Mouse (Mus musculus): ENCODE measurements around the gene Atp6v0e2. TPM values are rescaled to one million over a fixed set of nuclear protein-coding genes. Genes with fewer than 3 reads are reported as not detected.

Atp6v0e2 gene
- total RNA-seq (2014; fragmentation: Nextera tagmentation) (not detected in 2 replicates), total RNA-seq (2017) (not detected in 2 replicates)

DNA sequence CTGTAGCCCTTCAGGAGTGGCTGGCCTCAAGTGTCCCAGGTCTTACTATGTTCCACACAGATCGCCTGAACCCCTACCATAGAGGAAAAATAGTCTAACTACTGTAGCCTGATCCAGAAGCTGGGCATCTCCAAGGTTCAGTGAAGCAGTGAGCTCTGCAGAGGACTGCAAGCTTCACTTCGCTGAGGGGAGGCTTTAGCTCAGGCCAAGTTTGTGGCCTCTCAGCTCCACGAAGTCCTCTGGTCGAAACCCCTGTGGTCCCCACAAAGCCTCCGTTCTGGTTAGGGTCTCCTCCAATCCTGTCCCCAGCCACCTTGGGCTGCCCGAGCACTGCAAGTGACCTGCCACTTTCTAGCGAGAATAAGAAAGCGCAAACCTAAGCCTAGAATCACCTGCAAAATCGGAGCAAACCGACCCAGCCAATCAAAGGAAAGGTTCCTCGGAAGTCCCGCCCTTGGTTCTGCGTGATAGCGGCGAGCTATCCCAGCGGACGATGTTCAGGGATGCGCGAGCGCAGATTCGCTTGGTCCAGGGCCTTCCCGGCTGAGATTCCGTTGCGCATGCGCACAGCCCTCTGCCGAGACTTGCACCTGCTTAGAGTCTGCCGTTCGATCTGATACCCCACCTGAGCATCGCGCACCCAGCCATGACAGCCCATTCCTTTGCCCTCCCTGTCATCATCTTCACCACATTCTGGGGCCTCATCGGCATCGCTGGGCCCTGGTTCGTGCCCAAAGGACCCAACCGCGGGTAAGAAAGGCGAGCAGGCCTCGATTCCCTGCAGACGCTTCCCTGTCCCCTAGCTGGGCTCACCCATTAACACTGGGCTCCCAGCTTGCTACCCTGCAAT is at the start of gene Atp6v0e2:
Atp6v0e2 (plus strand) TSS at position 511 of the 850 bp plus-strand sequence.
- ATAC-seq (replicated peaks; ENCODE audit: poor library complexity, severe bottlenecking) = no peak

DNA sequence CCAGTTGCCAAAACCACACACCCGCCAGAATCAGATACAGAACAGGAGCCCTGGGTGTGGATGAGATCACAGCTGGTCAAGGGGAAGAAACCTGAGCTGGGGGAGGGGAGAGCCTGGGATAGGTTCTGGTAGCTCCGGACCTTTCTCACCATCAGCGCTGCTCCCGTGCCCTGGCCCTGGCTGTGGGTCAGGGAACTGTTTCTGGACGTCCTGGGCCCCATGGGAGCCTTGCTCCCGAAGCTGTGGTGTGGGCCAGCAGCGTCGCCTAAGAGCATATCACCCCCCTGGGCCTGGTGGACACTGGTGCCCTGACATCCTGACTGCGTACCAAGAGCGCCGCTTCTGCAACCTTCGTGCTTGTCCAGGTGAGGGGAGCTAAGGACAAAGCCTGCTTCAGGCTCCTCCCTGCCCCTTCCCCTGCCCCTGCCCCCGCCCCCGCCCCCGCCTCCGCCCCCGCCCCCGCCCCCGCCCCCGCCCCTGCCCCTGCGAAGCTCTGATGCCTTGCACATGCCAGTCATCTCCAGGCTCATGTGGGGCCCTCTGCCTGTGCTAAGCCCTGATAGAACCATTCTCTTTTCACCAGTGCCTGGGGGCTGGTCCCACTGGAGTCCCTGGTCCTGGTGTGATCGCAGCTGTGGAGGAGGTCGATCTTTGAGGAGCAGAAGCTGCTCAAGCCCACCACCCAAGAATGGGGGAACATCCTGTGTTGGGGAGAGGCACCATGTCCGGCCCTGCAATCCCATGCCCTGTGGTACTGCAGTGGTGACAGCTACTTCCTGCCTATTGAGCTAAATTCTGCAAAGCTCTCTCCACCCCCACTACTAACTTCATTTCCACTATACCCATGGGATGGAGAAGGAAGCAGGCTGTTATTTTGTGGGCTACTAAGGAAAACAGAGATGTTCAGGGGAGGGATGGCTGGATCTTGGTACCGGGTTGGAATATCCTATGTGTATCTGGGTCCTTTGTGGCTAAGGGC is 49.4 kb upstream of the Atp6v0e2 start:
- no peak for ATAC-seq (replicated peaks; ENCODE audit: poor library complexity, severe bottlenecking)

DNA sequence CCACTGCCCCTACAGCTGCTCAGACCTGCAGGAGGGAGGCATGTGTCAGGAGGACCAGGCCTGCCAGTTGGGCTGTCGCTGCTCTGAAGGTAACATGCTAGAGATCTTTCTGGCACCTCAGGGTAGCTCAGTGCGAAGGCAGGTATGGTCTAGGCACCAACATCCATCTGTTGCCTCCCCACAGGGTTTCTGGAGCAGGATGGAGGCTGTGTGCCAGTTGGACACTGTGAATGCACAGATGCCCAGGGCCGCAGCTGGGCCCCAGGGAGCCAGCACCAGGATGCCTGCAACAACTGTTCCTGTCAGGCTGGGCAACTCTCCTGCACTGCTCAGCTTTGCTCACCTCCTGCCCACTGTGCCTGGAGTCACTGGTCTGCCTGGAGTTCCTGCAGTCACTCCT is 47.7 kb upstream of the Atp6v0e2 start:
- no peak for ATAC-seq (replicated peaks; ENCODE audit: poor library complexity, severe bottlenecking)

DNA sequence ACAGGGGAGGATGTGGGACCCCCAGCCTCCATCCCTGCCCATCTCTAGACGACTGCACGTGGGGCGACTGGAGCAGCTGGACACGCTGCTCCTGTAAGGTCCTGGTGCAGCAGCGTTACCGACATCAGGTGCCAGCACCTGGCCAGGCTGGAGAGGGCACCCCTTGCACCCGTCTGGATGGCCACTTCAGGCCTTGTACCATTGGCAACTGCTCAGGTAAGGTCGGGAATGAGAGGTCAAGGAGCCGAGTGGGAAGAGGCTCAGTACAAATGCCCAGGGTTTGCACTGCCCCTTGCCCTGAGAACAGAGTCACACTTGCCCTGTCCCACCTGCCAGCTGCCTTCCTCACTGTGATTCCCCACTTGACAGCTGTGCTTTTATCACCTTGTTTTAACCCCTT is 46.1 kb upstream of the Atp6v0e2 start:
- ATAC-seq (replicated peaks; ENCODE audit: poor library complexity, severe bottlenecking) = no peak

DNA sequence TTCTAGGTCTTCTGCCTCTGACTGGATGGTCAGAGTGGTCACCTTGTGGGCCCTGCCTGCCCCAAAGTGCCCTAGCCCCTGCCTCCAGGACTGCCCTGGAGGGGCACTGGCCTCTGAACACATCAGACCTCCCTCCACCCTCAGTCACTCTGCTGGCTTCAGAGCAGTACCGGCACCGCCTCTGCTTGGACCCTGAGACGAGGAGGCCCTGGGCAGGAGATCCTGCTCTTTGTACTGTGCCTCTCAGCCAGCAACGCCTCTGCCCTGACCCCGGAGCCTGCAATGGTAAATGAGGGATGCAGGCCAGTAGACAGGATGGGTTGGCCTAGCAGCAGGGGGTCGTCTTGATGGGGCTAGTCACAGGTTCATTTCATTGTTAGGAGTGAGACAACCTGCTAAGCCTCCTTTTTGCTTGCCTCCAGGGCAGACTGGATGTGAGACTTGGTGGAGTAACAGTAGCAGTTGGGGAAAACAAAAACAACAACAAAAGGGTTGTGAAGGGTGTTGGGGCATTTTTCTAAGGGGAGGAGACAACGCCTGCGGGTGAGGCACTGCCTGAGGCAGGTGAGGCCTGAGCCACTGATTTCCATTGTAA is 44.2 kb upstream of the Atp6v0e2 start:
- no peak for ATAC-seq (replicated peaks; ENCODE audit: poor library complexity, severe bottlenecking)

DNA sequence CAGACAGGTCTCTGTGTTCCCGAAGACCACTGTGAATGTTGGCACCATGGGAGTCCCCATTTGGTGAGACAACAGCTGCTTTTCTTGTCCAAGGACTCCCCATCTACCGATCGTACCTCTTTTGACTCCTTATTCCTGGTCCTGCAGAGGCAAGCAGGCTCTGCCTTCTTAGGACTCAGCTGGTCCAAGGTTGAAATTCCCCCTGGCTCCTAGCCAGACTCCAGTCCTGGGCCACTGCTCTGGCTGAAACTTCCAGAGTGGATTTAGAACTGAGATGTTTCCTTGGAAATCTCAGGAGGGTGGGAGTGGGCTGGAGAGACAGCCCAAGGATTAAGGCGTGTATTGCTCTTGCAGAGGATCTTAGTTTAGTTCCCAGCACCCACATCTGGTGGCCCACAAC is 39.9 kb upstream of the Atp6v0e2 start:
- no peak for ATAC-seq (replicated peaks; ENCODE audit: poor library complexity, severe bottlenecking)

DNA sequence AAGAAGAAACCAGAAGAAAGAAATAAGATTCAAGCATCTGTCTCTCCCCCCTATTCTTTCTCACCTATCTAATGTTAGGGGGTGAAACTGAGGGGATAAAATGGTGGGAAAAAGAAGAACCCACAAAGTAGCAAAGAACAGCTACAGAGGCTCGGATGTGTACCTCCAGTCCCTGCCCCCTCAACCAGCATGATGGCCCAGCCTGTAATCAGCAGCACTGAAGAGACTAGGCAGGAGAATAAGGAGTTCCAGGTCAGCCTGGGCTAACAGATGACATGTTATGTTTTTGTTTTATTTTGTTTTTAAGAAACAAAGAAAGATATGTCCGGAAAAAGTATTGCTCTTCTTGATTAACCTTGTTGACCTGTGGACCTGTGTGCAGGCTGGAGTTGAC is 33.6 kb upstream of the Atp6v0e2 start:
- ATAC-seq (replicated peaks; ENCODE audit: poor library complexity, severe bottlenecking) = no peak

DNA sequence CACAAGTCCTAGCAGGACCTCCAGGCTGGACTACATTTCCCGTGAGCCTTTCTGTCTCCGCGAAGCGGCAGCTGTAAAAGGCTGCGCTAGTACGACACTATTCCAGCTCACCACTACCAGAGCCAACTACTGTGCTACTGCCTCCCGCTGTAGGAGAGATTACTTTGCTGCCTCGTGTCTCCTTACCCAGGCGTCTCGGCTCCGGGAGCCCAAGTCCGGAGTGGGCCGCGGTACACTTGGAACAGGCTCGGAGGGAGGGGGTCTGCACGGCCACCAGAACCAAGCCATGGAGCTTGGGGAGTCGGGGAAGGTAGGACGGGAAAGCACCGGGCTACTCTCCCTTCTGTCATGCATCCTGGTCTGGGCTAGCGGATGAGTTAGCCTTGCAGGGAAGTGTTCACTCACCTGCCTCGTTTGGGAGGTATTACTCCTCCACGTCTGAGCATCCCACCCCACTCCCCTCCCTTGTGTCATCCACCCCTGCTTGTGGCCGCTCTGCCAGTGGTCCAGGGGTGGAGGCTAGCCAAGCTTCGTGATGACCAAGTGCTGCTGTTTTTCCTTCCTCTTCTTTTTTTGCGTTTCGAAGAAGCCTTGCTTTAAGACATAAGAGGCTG is 33.1 kb upstream of the Atp6v0e2 start:
- ATAC-seq (replicated peaks; ENCODE audit: poor library complexity, severe bottlenecking) = peak; percentile 88

DNA sequence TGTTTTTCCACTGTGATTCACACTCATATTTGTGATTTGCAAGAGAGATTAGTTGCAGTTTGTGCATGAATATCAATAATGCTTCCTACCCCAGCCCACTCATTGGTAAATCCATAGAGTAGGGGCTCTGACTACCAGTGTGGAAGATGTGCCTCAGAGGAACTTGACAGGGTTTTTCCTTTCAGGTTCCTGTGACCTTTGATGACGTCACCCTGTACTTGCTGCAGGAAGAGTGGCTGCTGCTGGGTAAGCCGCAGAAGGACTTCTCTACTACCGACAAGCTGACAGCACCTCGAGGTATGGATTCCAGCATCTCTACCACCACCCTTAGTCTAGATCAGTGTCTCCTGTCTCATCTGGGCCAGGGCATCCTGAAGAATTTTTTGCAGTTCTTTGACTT is 29.3 kb upstream of the Atp6v0e2 start:
- no peak for ATAC-seq (replicated peaks; ENCODE audit: poor library complexity, severe bottlenecking)

DNA sequence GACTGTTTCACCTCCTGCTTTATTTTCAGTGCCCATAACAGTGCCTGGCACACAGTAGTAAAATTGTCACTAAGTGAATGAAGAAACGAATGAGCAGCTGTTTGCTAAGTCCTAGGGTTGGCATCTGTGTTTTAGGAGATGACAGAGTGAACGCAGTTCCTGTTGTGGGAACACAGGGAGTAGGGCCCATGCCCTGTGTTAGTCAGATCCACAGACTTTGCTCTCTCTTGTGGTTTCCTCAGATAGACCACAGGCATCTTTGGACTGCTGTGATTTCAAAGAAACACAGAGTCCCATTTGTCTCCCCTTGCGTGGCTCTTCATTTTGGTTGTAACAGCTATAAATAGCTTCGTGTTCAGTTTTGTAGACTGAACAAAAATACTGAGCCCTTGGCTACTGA is 27.0 kb upstream of the Atp6v0e2 start:
- ATAC-seq (replicated peaks; ENCODE audit: poor library complexity, severe bottlenecking) = no peak

DNA sequence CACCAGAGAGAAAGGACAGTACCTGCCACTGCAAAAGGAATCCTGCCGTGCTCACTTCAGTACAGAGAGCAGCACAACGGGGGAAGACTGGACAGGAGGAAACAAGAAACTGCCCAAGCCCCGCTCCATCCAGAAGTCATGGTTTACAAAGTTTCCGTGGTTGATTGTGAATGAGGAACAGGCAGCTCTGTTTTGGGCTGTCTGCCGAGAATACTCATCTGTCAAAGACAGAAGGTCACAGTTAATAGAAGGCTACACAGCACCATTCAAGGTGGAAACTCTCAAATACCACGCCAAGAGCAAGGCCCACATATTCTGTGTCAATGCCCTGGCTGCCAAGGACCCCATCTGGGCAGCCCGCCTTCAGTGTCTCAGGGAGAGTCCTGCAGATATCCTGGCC is 25.6 kb upstream of the Atp6v0e2 start:
- ATAC-seq (replicated peaks; ENCODE audit: poor library complexity, severe bottlenecking) = no peak

DNA sequence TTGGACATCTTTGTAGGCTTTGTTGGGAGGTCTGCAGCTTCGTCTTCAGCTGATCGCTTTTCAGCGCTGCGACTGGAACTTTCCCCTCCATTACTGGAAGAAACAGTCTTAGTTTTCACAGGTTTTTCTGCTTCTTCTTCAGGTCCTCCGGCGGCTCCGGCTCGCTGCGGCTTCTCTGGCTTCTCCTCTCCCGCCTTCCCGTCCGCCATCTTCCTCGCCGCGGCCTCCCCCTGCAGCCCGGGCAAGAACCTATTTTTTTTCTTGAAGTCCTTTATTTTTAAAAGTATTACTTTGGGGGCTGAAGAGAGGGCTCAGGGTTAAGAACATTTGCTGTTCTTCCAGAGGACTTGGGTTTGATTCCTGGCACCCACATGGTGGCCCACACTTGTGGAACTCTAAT is 12.5 kb upstream of the Atp6v0e2 start:
- ATAC-seq (replicated peaks; ENCODE audit: poor library complexity, severe bottlenecking) = peak; percentile 96

DNA sequence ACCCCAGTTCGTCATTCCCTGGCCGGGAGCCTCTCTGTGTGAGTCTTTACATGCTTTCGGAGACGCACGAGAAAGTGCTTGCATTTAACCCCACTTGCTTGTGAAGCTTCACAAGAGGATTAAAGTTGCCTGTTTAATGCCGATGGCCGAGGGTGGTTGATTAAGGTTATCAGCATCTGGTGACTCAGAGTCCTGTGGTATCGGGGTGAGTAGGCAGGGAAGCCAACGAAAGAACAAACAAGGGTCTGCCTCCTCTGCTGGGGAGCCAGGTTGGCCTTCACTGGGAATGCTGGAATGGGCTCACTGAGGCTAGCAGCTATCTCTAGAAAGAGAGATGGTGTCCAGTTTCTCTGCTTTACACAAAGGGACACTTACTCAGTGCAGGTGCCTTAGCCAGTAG is 9.5 kb upstream of the Atp6v0e2 start:
- no peak for ATAC-seq (replicated peaks; ENCODE audit: poor library complexity, severe bottlenecking)

DNA sequence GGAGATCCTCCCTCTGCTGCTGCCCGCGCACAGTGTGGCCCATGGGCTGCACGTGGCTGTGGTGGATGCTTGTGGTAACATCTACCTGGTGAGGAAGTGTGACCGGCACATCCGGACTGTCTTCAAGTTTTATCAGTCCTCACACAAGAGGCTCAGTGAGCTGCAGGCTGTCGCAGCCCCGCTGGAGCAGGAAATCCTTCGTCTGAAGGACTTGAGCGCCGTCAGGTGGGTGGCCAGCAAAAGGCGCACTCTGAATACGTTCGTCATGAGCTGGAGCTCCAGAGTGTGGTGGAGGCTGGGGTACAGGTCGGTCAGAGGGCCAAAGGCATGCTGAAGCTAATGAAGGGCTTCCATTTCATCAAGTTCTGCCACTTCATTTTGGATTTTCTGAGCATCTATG is 8.2 kb upstream of the Atp6v0e2 start:
- ATAC-seq (replicated peaks; ENCODE audit: poor library complexity, severe bottlenecking) = no peak

DNA sequence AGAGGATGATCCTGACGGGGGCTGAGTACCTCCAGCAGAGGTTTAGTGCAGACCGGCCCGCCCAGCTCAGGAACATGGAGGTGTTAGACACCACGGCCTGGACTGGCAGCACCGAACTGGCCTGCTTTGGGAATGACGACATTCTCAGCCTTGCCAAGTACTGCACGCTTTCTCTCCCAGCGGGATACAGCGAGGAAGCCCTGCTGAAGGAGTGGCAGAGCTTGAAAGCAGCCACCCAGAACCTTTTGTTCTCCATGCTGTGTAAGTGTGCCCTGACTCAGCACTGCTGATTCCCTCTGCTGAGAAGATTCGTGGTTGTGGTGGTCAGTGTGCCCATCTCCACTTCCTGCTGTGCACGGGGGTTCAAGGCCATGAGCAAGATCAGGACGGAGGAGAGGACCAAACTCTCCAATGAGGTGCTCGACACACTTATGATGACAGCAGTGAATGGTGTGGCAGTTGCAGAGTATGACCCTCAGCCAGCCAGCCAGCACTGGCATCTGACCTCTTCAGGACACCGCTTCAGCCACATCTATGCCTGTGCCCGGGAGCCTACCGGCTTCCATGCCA is 7.5 kb upstream of the Atp6v0e2 start:
- peak; percentile 48 for ATAC-seq (replicated peaks; ENCODE audit: poor library complexity, severe bottlenecking)

DNA sequence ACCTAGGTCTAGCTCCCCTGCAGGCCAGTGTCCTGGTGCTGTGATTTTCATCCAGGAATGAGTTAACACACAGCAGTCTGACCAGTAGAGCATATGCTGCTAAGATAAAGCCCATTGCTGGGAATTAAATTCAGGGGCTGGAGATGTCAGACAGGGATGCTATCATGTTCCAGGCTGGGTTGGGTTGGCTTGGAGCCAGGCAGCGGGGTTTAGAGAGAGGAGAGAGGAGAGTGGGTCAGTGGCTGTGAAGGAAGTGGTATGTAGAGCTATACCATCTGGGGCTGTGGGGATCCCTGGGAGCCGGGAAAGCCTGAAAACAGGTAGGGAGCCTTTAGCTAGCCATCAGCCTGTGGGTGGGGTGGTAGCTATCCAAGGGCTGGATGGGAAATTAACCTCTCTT is 6.6 kb upstream of the Atp6v0e2 start:
- ATAC-seq (replicated peaks; ENCODE audit: poor library complexity, severe bottlenecking) = no peak

DNA sequence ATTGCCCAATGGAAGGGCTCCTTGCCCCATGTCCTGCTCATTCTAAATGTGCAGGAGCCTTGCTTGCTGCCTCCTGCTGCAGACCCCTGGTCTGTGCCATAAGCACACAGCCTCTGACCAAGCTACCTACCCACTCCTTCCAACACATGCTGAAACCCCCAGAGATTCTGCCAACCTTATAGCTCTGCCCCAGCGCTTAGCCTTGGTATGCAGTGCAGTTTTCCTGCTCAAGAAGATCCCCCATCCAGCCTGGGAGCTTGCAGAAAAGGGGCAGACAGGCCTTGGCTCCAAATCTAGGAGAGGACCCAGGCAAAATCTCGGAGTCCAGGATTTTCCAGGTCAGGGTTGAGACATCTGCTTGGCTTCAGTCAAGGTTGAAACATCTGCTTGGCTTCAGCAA is 3.9 kb upstream of the Atp6v0e2 start:
- ATAC-seq (replicated peaks; ENCODE audit: poor library complexity, severe bottlenecking) = no peak

DNA sequence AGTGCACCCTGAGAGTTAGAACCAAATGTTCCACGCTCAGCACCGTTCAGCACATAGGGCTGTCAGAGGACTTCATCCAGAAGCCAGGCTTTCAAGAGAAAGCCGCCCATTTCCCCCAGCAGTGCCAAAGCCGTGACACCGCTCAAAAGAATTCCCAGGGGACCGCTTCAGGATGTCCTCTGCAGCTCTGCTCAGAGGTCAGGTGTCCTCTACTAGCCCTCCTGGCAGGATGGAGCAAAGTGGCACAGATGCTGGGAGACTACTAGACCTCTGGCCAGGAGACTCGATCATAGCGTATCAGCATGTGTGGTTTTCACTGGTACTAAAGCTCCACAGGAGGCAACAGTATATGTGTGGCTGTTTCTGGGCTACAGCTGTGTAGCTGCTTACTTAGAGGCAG is 2.5 kb upstream of the Atp6v0e2 start:
- no peak for ATAC-seq (replicated peaks; ENCODE audit: poor library complexity, severe bottlenecking)

DNA sequence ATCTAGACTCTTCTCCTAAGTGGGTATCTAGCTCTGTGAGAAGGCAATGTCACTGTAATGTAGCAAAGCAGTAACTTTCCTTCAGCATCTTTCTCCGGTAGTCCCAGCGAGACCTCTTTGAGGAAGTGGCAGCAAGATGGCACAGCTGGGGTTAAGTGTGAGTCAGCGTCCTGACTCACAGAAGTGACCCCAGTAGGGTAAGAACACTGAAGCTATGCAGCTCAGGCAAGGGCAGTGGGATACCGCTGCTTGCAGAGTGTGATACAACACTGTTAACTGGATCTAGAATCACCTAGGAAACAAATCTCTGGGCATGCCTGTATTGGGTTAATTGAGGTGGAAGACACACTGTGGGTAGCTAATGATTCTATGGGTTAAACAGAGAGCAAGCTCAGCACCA is 1.3 kb upstream of the Atp6v0e2 start:
- peak; percentile 60; the same call in 1 of the 2 replicates for ATAC-seq (replicated peaks; ENCODE audit: poor library complexity, severe bottlenecking)

Measured in granulocyte monocyte progenitor cell, adult 5-6 weeks (primary cell).